Mouse (Mus musculus) CD4-positive naive resting alpha-beta T cell, adult 57 days (primary cell): ENCODE measurements around the gene Mycbp2. TPM values are rescaled to one million over a fixed set of nuclear protein-coding genes. Genes with fewer than 3 reads are reported as not detected.

ENCODE experiments used
- total RNA-seq: library from RNA; stranded (reverse); gene quantifications from one replicate; pipeline ENCODE4 v1.2.4, GENCODE M21; 2023

The Mycbp2 gene
- total RNA-seq, result 145 TPM

GRCm38 (mm10) chr14:103346729-103347505 is at the start of gene Mycbp2:
TSS of gene Mycbp2 (minus strand) at chr14:103346814.

GRCm38 (mm10) chr14:103099238-103099933 is 247.2 kb downstream of the Mycbp2 start, which contains the start of gene Fbxl3:
TSS of gene Fbxl3 (minus strand) at chr14:103099566.

DNA sequence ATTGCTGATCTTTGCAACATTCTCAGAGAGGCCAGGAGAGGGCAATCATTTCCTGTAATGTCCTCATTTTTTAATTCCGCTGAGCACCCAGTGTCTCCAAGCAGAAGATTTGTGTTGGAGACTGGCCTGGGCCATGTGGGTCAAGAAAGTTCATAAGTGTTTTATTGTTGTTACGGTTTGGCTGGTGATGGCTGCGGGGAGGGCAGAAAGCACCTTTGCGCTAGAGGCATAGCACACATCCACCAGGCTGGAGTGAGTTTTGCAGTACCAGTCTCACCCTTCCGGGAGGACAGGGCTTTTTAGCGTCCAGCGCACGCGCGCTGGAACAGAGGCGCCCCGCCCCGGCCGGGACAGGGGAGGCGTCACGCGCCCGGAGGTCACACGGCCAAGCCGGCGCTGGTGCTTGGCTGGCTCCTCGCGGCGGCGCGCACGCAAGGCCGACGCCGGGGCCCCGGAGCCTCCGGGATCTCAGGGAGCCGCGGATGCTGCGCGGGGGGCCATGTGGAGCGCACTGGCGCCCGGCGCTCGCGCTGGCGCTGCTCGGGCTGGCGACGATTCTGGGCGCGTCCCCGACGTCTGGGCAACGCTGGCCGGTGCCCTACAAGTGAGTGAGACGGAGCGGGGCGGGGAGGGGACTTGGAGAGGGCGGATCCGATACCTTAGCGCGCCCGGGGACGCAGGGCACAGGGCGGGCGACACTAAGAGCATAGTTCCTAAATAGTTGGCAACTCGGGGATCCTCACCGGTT is 276.6 kb downstream of the Mycbp2 start, which contains the start of gene Cln5:
Gene Cln5 (plus strand): TSS at position 353 of the 748 bp plus-strand sequence.

Other genes starting within 250 kb of the Mycbp2 start
- 201 TPM for gene Fbxl3, start 247.2 kb downstream of the Mycbp2 start, total RNA-seq
- gene Scel, start 166.5 kb upstream of the Mycbp2 start, total RNA-seq, result not detected